Comparison of ENCODE assay signal across 9 mouse cellular contexts in the genomic region with DNA sequence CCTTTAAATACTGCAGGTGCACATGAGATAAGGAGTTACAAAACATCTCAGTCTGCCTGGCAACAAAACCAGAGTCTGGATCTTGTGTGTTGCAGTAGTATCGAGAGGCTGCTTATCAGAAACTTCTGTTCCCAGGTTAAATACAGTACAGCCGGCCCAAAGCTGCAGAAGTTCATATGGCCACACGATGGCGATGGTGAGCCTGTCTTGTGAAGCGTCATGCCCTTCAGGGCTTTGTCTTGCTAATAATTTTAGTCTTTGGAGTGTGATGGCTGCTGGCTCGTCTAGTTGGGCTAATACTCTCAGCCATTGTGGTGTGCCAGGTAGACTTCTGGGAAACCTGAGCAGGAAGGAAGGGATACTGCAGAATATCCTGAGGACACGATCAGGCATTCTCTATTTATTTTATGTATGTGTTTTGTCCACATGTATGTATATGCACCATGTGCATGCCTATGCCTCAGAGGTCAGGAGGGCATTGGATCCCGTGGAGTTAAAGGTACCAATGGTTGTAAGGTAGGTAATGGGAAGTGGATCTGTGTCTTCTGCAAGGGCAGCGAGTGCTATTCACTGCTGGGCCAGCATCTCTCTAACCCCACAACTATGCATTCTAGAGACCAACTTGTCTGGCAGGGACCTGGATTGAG. TPM values are rescaled to one million over a fixed set of nuclear protein-coding genes. Genes with fewer than 3 reads are reported as not detected.
DNase-seq lines count a peak whose midpoint lies in the region.
"Had no signal": no experiment of that assay in that cellular context is flagged by ENCODE, and none has a peak within 500 bp of the region (broad histone marks: within the 10 kb centered on the region; RNA-seq: fewer than 3 reads in every experiment).

No protein-coding gene starts in this region.

- peaks cover 39% of the 10 kb centered on the region for H3K27me3 ChIP-seq in hindbrain, embryonic 10.5 days (ENCODE audit: insufficient read depth, poor library complexity, severe bottlenecking)

- H3K4me1 ChIP-seq in hindbrain, embryonic 10.5 days (replicated peaks), result peaks cover 7% of the 10 kb centered on the region; the same call in 1 of the 2 replicates
- H3K4me1 ChIP-seq: liver, embryonic 15.5 days had no signal

- DNase-seq in adrenal gland, adult (ENCODE audit: inconsistent age in 2 of 2, low spot score in 1 of 2), result peak; percentile 55 to 84
- no peak for DNase-seq in adrenal gland, adult 8-10 months
- peak; percentile 39 for DNase-seq in adrenal gland, adult 2 months
- DNase-seq in embryo, embryonic 10.5 days (ENCODE audit: low spot score), result peak; percentile 92
- peak; percentile 69 for DNase-seq in hindbrain, embryonic 10.5 days (ENCODE audit: low spot score)
- DNase-seq in layer of hippocampus, adult 11-12 months (ENCODE audit: low spot score), result peak; percentile 74
- peak; percentile 51 for DNase-seq in lung, postnatal 14 days
- peak; percentile 95 for DNase-seq in retina, embryonic 14.5 days (ENCODE audit: low spot score)

- no peaks in the 10 kb centered on the region for H3K9me3 ChIP-seq in hindbrain, embryonic 10.5 days
- H3K9me3 ChIP-seq: liver, embryonic 15.5 days had no signal

- 27% methylated on average over 9 of the region's 9 CpGs for WGBS in hindbrain, embryonic 10.5 days

- no peak overlapping the region for H3K27ac ChIP-seq in hindbrain, embryonic 10.5 days
- H3K27ac ChIP-seq: liver, embryonic 15.5 days had no signal

- no peak overlapping the region for H3K4me3 ChIP-seq in hindbrain, embryonic 10.5 days
- H3K4me3 ChIP-seq: liver, embryonic 15.5 days had no signal

- H3K36me3 ChIP-seq in hindbrain, embryonic 10.5 days, result no peaks in the 10 kb centered on the region
- H3K36me3 ChIP-seq: liver, embryonic 15.5 days had no signal

RNA-seq across cellular contexts. Expression of a gene that starts 29.4 kb away (rescaled TPM):
- not detected for total RNA-seq in adrenal gland, adult 8-10 months (2022)
- not detected for total RNA-seq in adrenal gland, adult 2 months (2021)
- polyA plus RNA-seq in adrenal gland, adult 2 months (2012; rRNA removed), result 0.26 and 0.28 TPM in 2 replicates
- polyA plus RNA-seq in hindbrain, embryonic 10.5 days (2016; fragmentation: Nextera tagmentation; extraction: Ambion mirVana), result 0.54 and 1.2 TPM in 2 replicates
- polyA plus RNA-seq: liver, embryonic 15.5 days had no signal
